Mouse (Mus musculus) intestine, embryonic 14.5 days (tissue): ENCODE data around the gene Mtmr2. TPM values are rescaled to one million over a fixed set of nuclear protein-coding genes. Genes with fewer than 3 reads are reported as not detected.

Experiments used
- ATAC-seq: fragments of 200-750 bp; cut with Nextera tagmentation; replicated peaks from 2 replicates; pipeline ENCODE4 v1.8.0; 2017; ENCODE audit warnings: low read depth, moderate number of reproducible peaks, moderate TSS enrichment, moderate library complexity; ENCODE audit not compliant: low FRiP score, low TSS enrichment
- DNase-seq: peaks from one replicate; pipeline ENCODE4 v3.0.0-alpha.2; 2018; ENCODE audit warnings: low spot score
- H3K27ac ChIP-seq: fragments of 300-500 bp; sonication (generic); 2 replicates; pipeline ENCODE4 v1.5.1; 2014; ENCODE audit warnings: low read depth, mild to moderate bottlenecking, control low read depth
- H3K27me3 ChIP-seq: fragments of 300-500 bp; sonication (generic); replicated peaks from 2 replicates; pipeline ENCODE4 v1.6.1; 2014; ENCODE audit warnings: low read length, control low read depth; ENCODE audit not compliant: control insufficient read depth, insufficient read depth
- H3K36me3 ChIP-seq: fragments of 300-500 bp; sonication (generic); 2 replicates; pipeline ENCODE4 v1.6.1; 2014; ENCODE audit warnings: low read length, control low read depth; ENCODE audit not compliant: control insufficient read depth, insufficient read depth
- H3K4me1 ChIP-seq: fragments of 300-500 bp; sonication (generic); replicated peaks from 2 replicates; pipeline ENCODE4 v1.6.1; 2014; ENCODE audit warnings: low read length, control low read depth, mixed read lengths; ENCODE audit not compliant: control insufficient read depth, insufficient read depth
- H3K4me2 ChIP-seq: fragments of 300-500 bp; sonication (generic); 2 replicates; pipeline ENCODE4 v1.6.1; 2014; ENCODE audit warnings: low read length
- H3K4me3 ChIP-seq: fragments of 300-500 bp; sonication (generic); 2 replicates; pipeline ENCODE4 v1.5.1; 2014; ENCODE audit warnings: low read depth, low read length, control low read depth, mixed read lengths
- H3K9ac ChIP-seq: fragments of 300-500 bp; sonication (generic); 2 replicates; pipeline ENCODE4 v1.6.1; 2014; ENCODE audit warnings: mild to moderate bottlenecking, low read length
- H3K9me3 ChIP-seq: fragments of 300-500 bp; sonication (generic); 2 replicates; pipeline ENCODE4 v1.6.1; 2016; ENCODE audit warnings: low read length, control low read depth; ENCODE audit not compliant: control insufficient read depth
- WGBS: fragments of 180-500 bp; shearing (Covaris S2); extraction: QIAGEN DNeasy Blood & Tissue Kit; methylation state at CpG from one replicate; pipeline ENCODE4 v1.1.7; 2014; 5-methylcytosine and 5-hydroxymethylcytosine counted together
- polyA plus RNA-seq: library from polyadenylated mRNA; unstranded; fragments of >200 nt; fragmentation: Nextera tagmentation; extraction: Ambion mirVana; gene quantifications from 2 replicates; pipeline ENCODE4 v1.2.1, GENCODE M21; 2014

Gene Mtmr2
- polyA plus RNA-seq, 1 experiment from 2014 or later, result 78.8 TPM

- Histone ChIP-seq H3K36me3 (peaks cover 8% of the 10 kb centered on the region), H3K27ac (no peak overlapping the region), H3K9me3 (no peaks in the 10 kb centered on the region), H3K4me1 (no peaks in the 10 kb centered on the region), H3K9ac (no peak overlapping the region), H3K4me2 (no peak overlapping the region), H3K4me3 (no peak overlapping the region), H3K27me3 (no peaks in the 10 kb centered on the region)
- 70% methylated on average over 10 of the region's 10 CpGs for WGBS
- DNase-seq (no peak), ATAC-seq (no peak; the same call in 1 of the 2 replicates)
These were observed 100.6 kb downstream of the Mtmr2 start for GRCm38 (mm10) chr9:13848481-13849480.

- no peak overlapping the region for H3K9ac ChIP-seq
- H3K9me3 ChIP-seq, result no peaks in the 10 kb centered on the region
- ATAC-seq, result no peak
- H3K27ac ChIP-seq, result no peak overlapping the region
- H3K4me3 ChIP-seq, result no peak overlapping the region
- no peaks in the 10 kb centered on the region for H3K4me1 ChIP-seq
- H3K4me2 ChIP-seq, result no peak overlapping the region
- H3K36me3 ChIP-seq, result no peaks in the 10 kb centered on the region
- WGBS, result 41% methylated on average over 3 of the region's 3 CpGs
- DNase-seq, result no peak
- no peaks in the 10 kb centered on the region for H3K27me3 ChIP-seq
These were observed 105.7 kb downstream of the Mtmr2 start for GRCm38 (mm10) chr9:13853876-13854275.

Other genes starting within 250 kb of the Mtmr2 start
- 56.1 and 60.8 TPM in 2 replicates for gene Cep57, start 78.7 kb downstream of the Mtmr2 start, polyA plus RNA-seq
- gene Fam76b, start 79.3 kb downstream of the Mtmr2 start, polyA plus RNA-seq, result 22.4 and 25.0 TPM in 2 replicates